Mouse (Mus musculus) C2C12 (cell line): ENCODE results near the gene Aamdc.

Source experiments
- CTCF ChIP-seq: IDR thresholded peaks from one replicate; pipeline ENCODE4 v1.5.1; 2011; ENCODE audit not compliant: control insufficient read depth, insufficient read depth, insufficient read length
- MAX ChIP-seq: IDR thresholded peaks from one replicate; pipeline ENCODE4 v1.6.1; 2011; ENCODE audit warnings: mild to moderate bottlenecking, control low read depth
- MYOD1 ChIP-seq: IDR thresholded peaks from one replicate; pipeline ENCODE4 v1.6.1; 2011; ENCODE audit warnings: low read depth; ENCODE audit not compliant: control insufficient read depth, insufficient read length
- USF1 ChIP-seq: IDR thresholded peaks from one replicate; pipeline ENCODE4 v1.6.1; 2011; ENCODE audit warnings: low read depth, mild to moderate bottlenecking, control low read depth, moderate library complexity

GRCm38 (mm10) chr7:97591336-97591735, 12.0 kb upstream of the Aamdc start:
- TF ChIP-seq CTCF (no peak), MAX (no peak), USF1 (no peak), MYOD1 (no peak)
